Mouse (Mus musculus) lung, embryonic 15.5 days (tissue): ENCODE measurements around the gene Polr1d. TPM values are rescaled to one million over a fixed set of nuclear protein-coding genes. Genes with fewer than 3 reads are reported as not detected.

Experiments used
- ATAC-seq: fragments of 200-750 bp; cut with Nextera tagmentation; 2 replicates; pipeline ENCODE4 v1.8.0; 2017; ENCODE audit warnings: moderate number of reproducible peaks, borderline replicate concordance; ENCODE audit not compliant: low FRiP score, low TSS enrichment; ENCODE audit errors: extremely low read depth
- H3K27ac ChIP-seq: fragments of 300-500 bp; sonication (generic); 2 replicates; pipeline ENCODE4 v1.5.1; 2015; ENCODE audit warnings: moderate library complexity, mild to moderate bottlenecking, inconsistent platforms
- H3K27me3 ChIP-seq: fragments of 300-500 bp; sonication (generic); 2 replicates; pipeline ENCODE4 v1.6.1; 2015; ENCODE audit warnings: inconsistent platforms
- H3K36me3 ChIP-seq: fragments of 300-500 bp; sonication (generic); 2 replicates; pipeline ENCODE4 v1.6.1; 2015; ENCODE audit warnings: inconsistent platforms
- H3K4me1 ChIP-seq: fragments of 300-500 bp; sonication (generic); 2 replicates; pipeline ENCODE4 v1.6.1; 2015; ENCODE audit warnings: inconsistent platforms
- H3K4me2 ChIP-seq: fragments of 300-500 bp; sonication (generic); 2 replicates; pipeline ENCODE4 v1.6.1; 2015; ENCODE audit warnings: inconsistent platforms, mild to moderate bottlenecking, moderate library complexity
- H3K4me3 ChIP-seq: fragments of 300-500 bp; sonication (generic); 2 replicates; pipeline ENCODE4 v1.5.1; 2015; ENCODE audit warnings: mild to moderate bottlenecking, inconsistent platforms
- H3K9ac ChIP-seq: fragments of 300-500 bp; sonication (generic); 2 replicates; pipeline ENCODE4 v1.6.1; 2015; ENCODE audit warnings: inconsistent platforms
- H3K9me3 ChIP-seq: fragments of 300-500 bp; sonication (generic); 2 replicates; pipeline ENCODE4 v1.6.1; 2016; ENCODE audit warnings: inconsistent platforms
- WGBS: fragments of 180-500 bp; shearing (Covaris S2); methylation state at CpG from one replicate; pipeline ENCODE4 v1.1.7; 2015; 5-methylcytosine and 5-hydroxymethylcytosine counted together
- polyA plus RNA-seq: library from polyadenylated mRNA; unstranded; fragments of >200 nt; fragmentation: Nextera tagmentation; extraction: Ambion mirVana; gene quantifications from 2 replicates; pipeline ENCODE4 v1.2.1, GENCODE M21; 2015

Gene Polr1d
- polyA plus RNA-seq, 1 experiment from 2014 or later = 115 TPM

DNA sequence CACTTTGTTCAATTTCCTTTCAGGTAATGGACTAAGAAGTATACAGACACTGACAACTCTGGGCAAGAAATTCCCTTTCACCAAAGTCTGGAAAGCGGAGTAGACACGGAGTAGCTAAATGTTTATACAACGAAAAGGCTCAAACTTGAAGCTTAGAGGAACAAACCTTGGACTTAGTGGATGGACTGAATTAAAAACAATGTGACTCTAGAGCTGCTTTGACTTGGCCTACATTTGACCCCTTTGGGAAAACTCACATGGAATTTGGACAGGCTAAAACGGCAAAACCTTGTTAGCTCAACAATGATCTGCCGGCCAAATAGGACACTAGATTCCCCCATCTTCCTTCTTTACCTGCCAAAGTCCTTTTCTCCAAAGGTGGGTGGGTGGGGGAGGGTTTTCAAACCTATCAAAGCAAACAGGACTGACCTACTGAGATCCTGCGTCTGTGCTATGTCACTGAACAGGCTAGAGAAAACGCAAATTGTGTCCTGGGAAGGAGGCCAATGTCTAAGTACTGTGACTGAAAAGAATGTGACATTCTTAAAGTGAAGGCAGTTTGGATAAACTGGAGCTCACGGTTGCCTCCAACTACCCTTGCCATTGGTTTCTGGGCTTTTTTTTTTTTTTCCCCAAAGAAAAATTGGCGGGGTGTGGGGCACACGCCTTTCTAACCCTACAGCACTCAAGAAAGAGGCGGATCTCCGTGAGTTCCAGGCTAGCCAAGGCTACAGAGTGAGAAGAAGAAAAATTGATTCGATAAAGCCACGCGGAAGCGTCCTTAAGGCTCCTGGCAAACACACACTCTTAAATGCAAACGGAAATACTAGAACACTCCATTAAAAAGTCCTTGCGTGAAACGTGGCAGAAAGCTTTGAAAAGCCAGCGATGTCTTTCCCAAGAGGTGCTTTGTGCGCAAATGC, 1.5 kb upstream of the Polr1d start:
- peak overlapping the region; percentile 94 for H3K9ac ChIP-seq
- H3K9me3 ChIP-seq = no peaks in the 10 kb centered on the region
- H3K27me3 ChIP-seq = no peaks in the 10 kb centered on the region
- peak overlapping the region; percentile 99 for H3K27ac ChIP-seq
- peak; percentile 27; the same call in 1 of the 2 replicates for ATAC-seq
- 0 out of 2 replicates have a peak, but pooled peaks cover 9% of the 10 kb centered on the region for H3K36me3 ChIP-seq
- H3K4me2 ChIP-seq = peak overlapping the region; percentile 93
- H3K4me3 ChIP-seq = peak overlapping the region; percentile 96
- H3K4me1 ChIP-seq = peaks cover 57% of the 10 kb centered on the region
- 4% methylated on average over 21 of the region's 21 CpGs for WGBS

DNA sequence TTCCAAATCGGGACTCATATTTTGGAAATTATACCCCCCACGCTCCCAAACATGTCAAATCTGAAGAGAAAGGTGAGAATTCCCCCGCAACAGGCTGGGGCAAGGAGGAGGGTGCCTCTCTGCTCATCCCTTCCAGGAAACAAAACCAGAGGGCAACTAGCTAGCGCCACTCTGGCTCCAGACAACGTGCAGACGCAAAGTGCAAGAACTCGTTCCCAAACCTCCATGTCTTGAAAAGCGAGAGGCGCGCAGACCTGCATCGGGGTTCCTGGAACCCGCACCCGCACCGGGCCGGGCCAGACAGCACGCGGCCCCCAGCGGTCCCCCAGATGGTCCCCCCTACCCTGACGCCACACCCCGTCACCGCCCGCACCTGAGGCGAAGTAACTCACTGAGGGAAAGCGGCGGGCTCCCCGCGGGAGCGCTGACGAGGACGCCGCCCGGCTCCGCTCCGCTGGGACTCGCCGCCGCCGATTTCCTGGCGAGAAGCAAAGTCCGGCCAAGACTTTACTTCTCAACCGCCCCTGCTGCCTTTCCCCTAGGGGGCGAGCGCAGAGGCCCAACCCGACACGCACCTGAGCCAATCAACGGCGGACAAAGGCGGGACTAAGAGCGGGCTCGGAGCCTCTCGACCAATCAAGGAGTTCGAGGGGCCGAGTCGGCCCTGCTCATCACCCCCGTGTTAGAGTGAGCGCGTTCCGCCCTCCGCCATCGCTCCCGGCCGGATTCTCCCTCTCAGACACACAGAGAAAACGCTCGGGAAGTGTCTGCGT, 638 bp upstream of the Polr1d start, which contains the start of gene Lnx2:
Gene Lnx2, minus strand, starts transcription at position 561 of the 773 bp plus-strand sequence.
- Histone ChIP-seq H3K27ac (peak within 1 kb of the TSS; percentile 99), H3K4me1 (peaks cover 50% of the 10 kb centered on the region), H3K4me3 (peak within 1 kb of the TSS; percentile 96), H3K4me2 (peak within 1 kb of the TSS; percentile 93), H3K9me3 (no peaks in the 10 kb centered on the region), H3K36me3 (0 out of 2 replicates have a peak, but pooled peaks cover 9% of the 10 kb centered on the region), H3K27me3 (no peaks in the 10 kb centered on the region), H3K9ac (peak within 1 kb of the TSS; percentile 94)
- ATAC-seq = peak; percentile 97
- under 1% methylated on average over 65 of the region's 65 CpGs for WGBS

DNA sequence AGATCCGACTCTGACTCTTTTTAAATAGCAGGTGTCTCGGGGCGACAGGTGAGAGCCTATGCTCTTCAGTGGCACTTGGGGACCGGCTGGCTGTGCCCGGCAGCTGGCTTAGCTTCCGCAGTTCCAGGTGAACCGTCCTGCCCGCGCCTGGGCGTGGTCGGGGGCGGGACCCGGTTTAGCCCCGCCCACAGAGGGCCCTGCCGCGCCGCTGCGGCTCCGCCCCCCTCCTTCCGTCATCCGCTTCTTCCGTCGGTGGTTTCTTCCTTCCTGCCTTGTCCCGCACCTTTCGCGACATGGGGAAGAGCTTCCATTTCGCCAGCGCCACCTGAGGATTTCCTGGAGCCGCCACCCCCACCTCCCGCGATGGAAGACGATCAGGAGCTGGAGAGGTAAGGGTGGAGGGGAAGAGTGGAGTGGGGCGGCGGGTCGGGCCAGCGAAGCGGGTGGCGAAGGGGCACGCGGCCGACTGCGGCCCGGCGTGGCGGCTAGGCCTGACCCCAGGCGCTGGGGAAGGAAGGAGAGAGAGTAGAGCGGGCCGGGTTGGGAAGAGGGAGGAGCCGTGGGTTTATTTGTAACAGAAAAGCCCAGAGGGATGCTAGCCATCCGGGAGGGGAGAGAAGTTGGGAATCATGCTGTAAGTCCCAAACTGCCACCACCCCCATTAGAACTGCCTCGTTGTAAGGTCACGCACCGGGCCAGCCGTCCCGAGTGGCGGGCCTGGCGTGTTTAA, 620 bp downstream of the Polr1d start:
- Histone ChIP-seq H3K36me3 (peaks cover 10% of the 10 kb centered on the region; the same call in 1 of the 2 replicates), H3K27me3 (no peaks in the 10 kb centered on the region), H3K4me3 (peak overlapping the region; percentile 96), H3K27ac (peak overlapping the region; percentile 99), H3K9ac (peak overlapping the region; percentile 82), H3K4me1 (peaks cover 42% of the 10 kb centered on the region), H3K9me3 (no peaks in the 10 kb centered on the region), H3K4me2 (peak overlapping the region; percentile 93)
- WGBS = under 1% methylated on average over 57 of the region's 57 CpGs
- peak; percentile 70 for ATAC-seq

DNA sequence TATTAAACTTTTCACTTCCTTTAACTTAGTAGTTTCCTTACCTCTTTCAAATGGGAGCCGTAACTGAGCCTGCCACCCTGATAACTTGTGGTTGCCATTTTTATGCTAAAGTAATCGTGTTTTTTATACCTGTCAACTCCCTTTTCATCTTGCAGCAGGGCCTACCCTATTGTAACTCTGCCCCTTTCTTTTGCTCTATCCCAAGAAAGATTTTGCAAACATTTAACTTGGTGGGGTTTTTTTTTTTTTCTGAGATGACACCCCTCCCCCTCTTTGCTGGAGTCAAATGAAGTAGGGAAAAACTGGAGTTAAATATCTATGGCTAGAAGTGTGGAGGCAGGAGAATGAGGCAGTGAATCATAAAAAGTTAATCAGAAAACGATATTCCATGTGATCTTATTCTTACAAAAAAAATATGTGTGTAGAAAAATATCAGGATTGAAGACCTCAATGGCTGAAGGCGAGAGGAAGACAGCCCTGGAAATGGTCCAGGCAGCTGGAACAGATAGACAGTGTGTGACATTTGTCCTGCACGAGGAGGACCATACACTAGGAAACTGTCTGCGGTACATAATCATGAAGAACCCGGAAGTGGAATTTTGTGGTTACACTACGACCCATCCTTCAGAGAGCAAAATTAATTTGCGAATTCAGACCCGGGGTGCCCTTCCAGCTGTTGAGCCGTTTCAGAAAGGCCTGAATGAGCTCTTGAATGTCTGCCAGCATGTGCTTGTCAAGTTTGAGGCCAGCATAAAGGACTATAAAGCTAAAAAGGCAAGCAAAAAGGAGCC, 1.5 kb downstream of the Polr1d start:
- H3K4me2 ChIP-seq = peak overlapping the region; percentile 93
- H3K36me3 ChIP-seq = peaks cover 13% of the 10 kb centered on the region; the same call in 1 of the 2 replicates
- ATAC-seq = no peak

DNA sequence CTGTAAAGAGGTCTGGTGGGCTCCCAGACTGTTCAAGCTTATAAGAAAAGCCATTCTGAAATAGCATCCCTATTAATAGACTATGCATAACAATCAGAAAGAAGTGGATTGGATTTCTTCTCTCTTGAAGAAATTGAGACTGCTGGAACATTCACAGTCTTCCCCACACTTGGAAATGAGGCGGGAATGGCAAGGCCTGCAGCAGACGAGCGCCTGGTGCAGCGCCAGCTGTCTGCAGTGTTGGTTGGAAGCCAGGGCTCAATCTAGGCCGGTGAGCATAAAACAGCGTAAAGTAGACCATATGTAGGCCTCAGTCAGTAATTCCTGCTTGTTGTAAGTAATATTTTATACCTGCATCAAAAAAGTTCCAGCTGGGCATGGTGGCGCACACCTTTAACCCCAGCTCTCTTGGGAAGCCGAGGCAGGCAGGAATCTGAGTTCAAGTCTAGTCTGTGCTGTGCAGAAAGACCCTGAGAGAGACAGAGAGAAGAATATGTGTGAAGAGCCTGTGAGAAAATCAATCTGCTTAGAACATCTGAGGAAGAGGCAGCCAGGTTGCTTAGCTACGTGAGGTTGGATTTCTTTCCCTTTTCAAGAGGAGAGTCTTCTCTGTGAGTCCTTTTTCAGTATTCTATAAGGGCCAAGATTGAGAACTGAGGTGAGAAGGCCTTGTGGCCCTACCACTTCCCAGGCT, 8.5 kb downstream of the Polr1d start:
- no peak for ATAC-seq
- Histone ChIP-seq H3K27ac (no peak overlapping the region), H3K4me1 (peaks cover 12% of the 10 kb centered on the region), H3K9ac (no peak overlapping the region), H3K36me3 (peaks cover 9% of the 10 kb centered on the region; the same call in 1 of the 2 replicates), H3K4me3 (no peak overlapping the region), H3K4me2 (no peak overlapping the region), H3K27me3 (no peaks in the 10 kb centered on the region), H3K9me3 (no peaks in the 10 kb centered on the region)
- WGBS = 73% methylated on average over 9 of the region's 9 CpGs

More for the DNA sequence above, 1.5 kb downstream of the Polr1d start:
- no peaks in the 10 kb centered on the region for H3K9me3 ChIP-seq
- peaks cover 36% of the 10 kb centered on the region for H3K4me1 ChIP-seq
- H3K27ac ChIP-seq = peak overlapping the region; percentile 99; the same call in 1 of the 2 replicates
- WGBS = 28% methylated on average over 11 of the region's 11 CpGs
- no peaks in the 10 kb centered on the region for H3K27me3 ChIP-seq
- H3K4me3 ChIP-seq = peak overlapping the region; percentile 96
- peak overlapping the region; percentile 82 for H3K9ac ChIP-seq

DNA sequence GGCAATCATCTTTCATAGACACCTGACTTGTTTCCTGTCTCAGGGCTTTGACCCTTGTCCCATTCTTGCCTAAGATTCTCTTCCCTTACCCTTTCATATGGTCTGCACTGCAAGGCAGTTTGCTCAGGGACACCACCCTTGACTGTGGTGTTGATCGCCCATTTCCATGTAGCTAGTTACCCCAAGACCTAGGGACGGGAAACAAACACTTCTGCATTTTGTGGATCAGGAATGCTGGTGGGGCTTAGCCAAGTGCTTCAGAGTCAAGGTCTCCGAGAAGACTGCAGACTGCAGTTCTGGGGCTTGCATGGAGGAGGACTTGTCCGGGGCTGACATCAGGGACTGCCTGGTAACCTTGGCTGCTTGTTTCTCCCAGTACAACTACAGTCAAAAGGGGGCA, 10.0 kb downstream of the Polr1d start:
- no peak overlapping the region for H3K4me2 ChIP-seq
- 89% methylated on average over 4 of the region's 4 CpGs for WGBS
- peaks cover 12% of the 10 kb centered on the region for H3K4me1 ChIP-seq

DNA sequence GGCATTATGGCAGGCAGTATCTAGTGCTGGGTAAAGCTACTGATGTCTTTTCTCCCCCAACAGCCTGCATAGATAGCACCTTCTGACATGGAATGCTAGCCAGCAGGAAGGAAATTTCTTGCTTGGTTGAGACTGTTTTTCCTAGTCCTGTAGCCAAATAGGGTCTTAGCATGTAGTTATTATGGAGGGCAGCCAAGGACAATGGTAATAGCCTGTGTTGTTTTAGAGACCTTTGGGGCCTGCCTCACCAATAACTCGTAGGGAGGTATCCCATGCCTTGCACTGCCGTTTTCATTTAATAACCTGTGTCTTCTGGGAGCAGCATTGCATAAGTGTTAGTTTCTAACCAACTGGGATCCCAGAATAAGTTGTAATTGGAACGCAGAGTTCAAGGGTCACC, 13.0 kb downstream of the Polr1d start:
- H3K4me3 ChIP-seq = no peak overlapping the region
- H3K36me3 ChIP-seq = no peaks in the 10 kb centered on the region
- ATAC-seq = no peak
- H3K4me2 ChIP-seq = no peak overlapping the region
- no peak overlapping the region for H3K27ac ChIP-seq
- peaks cover 18% of the 10 kb centered on the region for H3K4me1 ChIP-seq
- H3K27me3 ChIP-seq = no peaks in the 10 kb centered on the region
- WGBS = 70% methylated on average over 3 of the region's 3 CpGs
- H3K9me3 ChIP-seq = no peaks in the 10 kb centered on the region
- H3K9ac ChIP-seq = no peak overlapping the region

More for the DNA sequence above, 10.0 kb downstream of the Polr1d start:
- ATAC-seq = no peak
- Histone ChIP-seq H3K9ac (no peak overlapping the region), H3K9me3 (no peaks in the 10 kb centered on the region), H3K27me3 (no peaks in the 10 kb centered on the region), H3K4me3 (no peak overlapping the region), H3K27ac (no peak overlapping the region), H3K36me3 (peaks cover 9% of the 10 kb centered on the region; the same call in 1 of the 2 replicates)

DNA sequence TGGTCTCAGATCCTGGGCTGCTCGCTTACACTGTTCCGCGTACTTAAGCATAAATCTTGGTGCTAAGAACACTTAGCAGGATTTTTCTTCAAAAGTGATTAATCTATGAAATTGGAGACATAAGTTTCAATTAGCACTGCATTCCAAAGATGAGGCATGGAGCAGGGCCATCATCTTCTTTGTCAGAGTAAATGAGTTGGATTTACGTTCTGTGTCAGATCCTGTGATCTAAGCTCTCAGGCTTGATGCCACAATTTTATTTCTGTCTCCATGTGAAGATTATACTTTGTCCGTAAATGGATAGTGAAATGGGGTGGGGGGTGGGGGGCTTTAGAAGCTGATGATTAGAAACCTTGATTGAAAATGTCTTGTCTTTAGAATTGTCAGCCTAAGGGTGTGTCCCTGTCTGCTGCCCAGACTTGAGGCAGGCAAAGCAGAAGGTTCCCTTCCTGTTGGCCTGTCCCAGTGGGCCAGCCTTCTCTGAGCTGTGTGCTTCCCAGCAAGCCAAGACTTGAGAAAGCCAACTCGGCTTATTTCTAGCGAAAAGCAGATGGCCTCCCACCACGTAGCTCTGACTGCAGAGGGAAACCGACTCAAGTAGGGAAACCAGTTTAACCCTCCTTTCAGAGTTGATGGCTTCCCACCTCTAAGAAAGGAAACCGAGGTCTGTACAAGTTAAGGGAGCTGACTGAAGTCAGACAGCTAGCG, 13.6 kb downstream of the Polr1d start:
- no peak for ATAC-seq

DNA sequence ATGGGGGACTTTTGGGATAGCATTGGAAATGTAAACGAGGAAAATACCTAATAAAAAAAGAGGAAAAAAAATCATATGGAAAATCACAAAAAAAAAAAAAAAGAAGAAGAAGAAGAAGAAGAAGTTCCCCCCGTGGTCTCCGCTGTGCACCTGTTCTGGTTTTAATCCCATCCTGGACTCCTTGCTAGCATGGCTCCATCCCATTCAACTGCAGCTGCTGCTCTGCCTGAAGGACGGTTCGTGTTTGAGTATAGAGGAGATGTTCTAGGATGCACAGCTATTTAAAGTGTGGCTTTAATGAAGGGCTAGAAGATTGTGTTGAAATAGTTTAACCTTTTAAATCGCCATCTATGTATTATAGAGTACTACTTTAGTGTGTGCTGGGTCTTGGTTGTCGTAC, 15.6 kb downstream of the Polr1d start:
- H3K4me1 ChIP-seq = peaks cover 18% of the 10 kb centered on the region
- H3K9me3 ChIP-seq = no peaks in the 10 kb centered on the region
- WGBS = 90% methylated on average over 7 of the region's 7 CpGs
- no peak overlapping the region for H3K9ac ChIP-seq
- no peaks in the 10 kb centered on the region for H3K27me3 ChIP-seq
- H3K36me3 ChIP-seq = 0 out of 2 replicates have a peak, but pooled peaks cover 3% of the 10 kb centered on the region
- H3K4me3 ChIP-seq = no peak overlapping the region
- no peak overlapping the region for H3K27ac ChIP-seq
- no peak for ATAC-seq
- H3K4me2 ChIP-seq = no peak overlapping the region

More for the DNA sequence above, 13.6 kb downstream of the Polr1d start:
- Histone ChIP-seq H3K4me3 (no peak overlapping the region), H3K27ac (no peak overlapping the region), H3K27me3 (no peaks in the 10 kb centered on the region), H3K4me1 (peaks cover 18% of the 10 kb centered on the region), H3K36me3 (no peaks in the 10 kb centered on the region), H3K9me3 (no peaks in the 10 kb centered on the region), H3K4me2 (no peak overlapping the region), H3K9ac (no peak overlapping the region)
- 79% methylated on average over 11 of the region's 11 CpGs for WGBS

DNA sequence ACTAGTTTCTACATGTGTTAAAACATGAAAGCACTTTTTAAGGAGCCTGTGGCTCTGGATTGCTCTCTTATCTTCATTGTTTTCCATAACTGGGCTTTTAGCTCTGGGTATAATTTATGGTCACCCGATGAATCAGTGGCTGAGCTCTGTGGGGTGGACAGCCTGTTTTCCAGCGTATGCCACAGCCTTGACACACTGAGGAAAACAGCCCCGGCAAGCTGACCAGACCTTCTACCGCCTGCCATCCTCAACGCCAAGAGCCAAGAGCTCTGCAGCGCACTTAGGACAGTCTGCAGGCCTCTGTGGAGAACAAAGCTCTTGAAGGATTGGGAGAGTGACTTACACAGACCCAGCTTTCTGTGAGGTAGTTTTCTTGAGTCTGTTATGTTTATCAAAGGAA, 17.4 kb downstream of the Polr1d start:
- Histone ChIP-seq H3K4me1 (peaks cover 12% of the 10 kb centered on the region), H3K9me3 (no peaks in the 10 kb centered on the region), H3K27ac (peak overlapping the region; percentile 34), H3K36me3 (0 out of 2 replicates have a peak, but pooled peaks cover 3% of the 10 kb centered on the region), H3K4me2 (no peak overlapping the region), H3K4me3 (no peak overlapping the region), H3K9ac (no peak overlapping the region), H3K27me3 (no peaks in the 10 kb centered on the region)
- WGBS = 67% methylated on average over 6 of the region's 6 CpGs
- no peak for ATAC-seq
